Mouse (Mus musculus) T-helper 1 cell (primary cell): Measurements from ENCODE around the gene Hspa4.

ENCODE experiments used
- in situ Hi-C: fragments of 300-600 bp; cut with MboI, MseI; formaldehyde crosslinking; loops from one replicate; pipeline ENCODE4 v1.15.1; 2025; ENCODE audit warnings: high pct_unique_total_duplicates

Hspa4 gene

DNA sequence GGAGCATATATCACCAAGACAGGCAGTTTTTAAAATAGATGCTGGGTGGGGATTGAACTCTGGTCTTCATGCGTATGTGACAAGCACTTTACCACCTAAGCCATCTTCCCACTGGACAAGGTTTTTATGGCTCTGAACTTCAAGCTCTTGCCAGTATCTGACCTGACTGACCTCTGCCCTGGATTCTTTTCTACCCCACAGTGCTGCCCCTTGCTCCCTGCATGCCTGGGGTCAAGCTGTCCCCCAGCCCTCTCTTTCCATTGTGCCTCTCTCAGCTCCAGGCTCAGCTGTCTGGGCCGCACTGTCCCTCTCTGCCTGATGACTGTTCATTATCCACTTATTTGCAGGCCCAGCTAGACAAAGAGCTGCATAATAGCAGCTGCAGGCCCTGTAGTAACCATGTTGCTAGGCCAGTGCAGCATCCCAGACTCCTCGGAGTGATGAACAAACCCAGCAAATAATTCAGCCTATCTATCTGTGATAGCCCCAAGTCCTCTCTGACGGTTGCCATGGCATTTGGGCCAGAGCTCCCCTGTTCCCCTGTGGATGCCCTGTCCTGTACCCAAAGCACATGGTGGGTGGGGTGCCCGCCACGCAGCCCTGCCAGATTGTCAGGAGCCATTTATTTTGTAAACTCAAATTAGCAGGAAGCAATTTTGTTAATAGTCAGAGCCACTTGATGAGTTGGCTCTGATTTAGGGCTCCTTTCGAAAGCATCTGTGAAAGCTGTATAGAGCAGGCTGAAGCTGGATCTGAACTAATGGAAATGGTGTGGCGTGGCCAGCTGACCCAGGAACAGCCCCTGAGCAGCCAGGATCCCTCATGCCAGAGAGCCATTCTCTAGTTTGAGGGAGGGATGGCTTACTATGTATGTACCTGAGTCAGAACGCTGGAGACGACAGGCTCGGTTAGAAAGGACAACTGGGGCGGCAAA is 47.8 kb downstream of the Hspa4 start:
- in situ Hi-C loops: no loop called here

DNA sequence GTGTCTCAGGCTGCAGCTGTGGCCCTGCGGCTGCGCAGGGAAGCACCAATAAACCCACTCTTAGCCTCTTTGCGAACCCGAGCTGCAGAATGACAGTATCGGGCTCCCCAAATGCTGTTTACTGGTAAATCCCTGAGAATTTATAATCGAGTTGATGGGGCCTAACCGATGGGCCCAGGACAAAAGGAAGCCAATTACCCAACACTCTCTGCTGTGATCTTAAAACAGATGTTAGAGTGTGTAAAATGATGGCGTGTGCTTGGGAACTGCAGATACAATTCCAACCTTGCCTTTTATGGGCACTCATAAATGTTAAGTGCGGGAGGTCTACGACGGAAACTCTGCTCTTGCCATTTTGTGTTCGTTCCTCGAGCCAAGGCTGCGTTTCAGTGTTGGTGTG is 49.5 kb downstream of the Hspa4 start:
- in situ Hi-C loops: no loop called here

DNA sequence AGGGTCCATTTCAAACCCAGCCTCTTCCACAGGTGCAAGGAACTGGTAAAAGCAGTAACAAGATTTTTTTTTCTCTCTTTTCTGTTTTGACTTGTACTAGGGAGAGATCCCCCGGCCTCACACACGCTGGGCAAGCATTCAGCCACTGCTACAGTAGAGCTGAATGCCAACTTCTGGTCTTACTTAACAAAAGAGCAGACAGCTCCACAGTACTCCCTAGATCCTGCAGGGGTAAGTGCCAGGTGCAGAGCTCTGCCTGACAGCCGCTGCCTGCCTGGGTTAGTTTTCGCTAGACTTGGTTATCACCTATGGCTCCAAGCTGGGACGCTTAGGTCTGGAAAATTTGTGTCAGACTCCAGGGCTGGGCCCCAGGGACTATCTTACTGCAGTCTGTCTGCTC is 50.6 kb downstream of the Hspa4 start:
- in situ Hi-C loops: no loop called here

DNA sequence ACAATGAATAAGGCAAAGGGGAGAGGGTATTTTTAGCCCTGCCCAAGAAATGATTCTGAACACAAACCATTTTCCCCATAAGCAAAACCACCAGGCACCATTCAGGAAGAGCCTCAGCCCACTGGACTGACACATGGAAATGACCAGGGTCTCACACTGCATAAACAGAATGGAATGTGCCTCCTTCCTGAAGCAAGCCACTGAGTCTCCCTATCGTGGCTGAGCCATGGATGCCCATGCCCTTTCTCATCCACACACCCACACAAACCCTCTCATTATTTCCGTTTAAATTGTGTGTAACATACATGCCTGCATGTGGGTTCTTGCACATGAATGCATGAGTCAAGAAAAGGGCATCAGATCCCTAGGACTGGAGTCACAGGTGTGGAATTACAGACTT is 54.7 kb downstream of the Hspa4 start:
- in situ Hi-C loops: no loop called here

DNA sequence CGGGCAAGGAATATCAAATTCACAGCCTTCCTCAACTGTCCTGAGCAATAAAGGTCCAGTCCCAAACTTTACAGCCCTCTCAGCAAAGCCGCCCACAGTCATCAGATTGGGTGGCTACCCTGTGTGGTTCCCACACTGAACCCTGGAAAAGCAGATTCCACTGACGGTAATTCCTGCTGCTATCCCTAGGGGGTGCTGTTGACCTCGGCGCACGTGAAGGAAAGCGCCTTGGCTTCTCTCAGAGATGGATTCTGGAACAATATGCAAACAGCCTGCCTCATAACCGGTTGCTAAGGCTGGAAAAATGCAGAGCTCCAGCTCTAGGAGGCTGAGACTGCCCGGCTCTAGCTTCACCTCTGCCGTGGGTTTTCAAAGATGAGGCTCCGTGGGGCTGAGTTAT is 57.1 kb downstream of the Hspa4 start:
- in situ Hi-C loops: no loop called here

DNA sequence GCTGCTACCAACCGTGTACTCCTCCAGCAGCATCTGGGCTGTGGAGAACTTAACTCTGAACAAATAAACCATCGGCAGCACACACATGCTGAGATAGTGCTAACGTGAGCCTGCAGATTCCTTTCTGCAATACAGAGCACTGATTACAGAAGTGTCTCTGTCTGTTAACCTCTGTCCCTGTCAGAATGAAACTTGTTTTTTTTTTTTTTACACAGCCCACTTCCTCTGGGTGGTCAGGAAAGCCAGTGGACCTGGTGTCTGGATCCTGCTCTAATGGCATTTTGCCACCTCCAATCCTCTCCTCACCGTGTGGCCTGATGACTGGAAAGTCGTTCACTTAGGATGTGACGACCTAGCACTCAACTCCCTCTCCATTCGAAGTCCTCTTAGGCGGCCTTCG is 66.7 kb downstream of the Hspa4 start:
- in situ Hi-C loops: no loop called here

DNA sequence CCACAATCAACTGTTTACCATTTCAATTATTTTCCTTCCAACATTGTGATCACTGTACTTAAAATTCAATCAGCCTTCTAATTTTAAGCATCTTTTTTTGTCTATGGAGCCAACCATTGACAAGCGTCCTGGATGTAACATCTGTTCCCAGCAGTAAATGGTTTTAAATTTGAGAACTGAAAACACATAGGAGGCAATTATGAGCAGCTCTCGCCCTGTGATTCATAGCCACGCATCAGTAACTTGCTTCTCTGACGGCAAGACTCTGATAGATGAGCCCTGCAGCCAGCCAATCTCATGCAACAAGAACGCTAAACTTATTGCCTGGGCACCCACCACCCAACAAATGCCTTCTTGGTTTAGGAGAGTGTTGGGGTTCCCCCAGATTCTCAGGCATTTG is 68.4 kb downstream of the Hspa4 start:
- in situ Hi-C loops: no loop called here

DNA sequence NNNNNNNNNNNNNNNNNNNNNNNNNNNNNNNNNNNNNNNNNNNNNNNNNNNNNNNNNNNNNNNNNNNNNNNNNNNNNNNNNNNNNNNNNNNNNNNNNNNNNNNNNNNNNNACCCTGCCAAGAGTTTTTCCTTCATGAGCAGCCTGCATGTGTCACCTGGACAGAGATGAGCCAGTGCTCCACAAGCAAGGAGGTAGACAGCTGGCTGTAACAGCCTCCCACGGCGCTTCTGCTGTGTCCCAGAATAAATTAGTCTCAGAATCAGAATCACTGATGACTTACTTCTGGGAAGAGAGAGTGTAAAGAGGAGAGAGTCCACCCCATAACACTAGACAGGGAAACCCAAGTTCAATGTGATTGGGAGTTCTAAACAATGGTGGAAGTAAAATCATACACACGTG is 71.2 kb downstream of the Hspa4 start:
- in situ Hi-C loops: no loop called here

DNA sequence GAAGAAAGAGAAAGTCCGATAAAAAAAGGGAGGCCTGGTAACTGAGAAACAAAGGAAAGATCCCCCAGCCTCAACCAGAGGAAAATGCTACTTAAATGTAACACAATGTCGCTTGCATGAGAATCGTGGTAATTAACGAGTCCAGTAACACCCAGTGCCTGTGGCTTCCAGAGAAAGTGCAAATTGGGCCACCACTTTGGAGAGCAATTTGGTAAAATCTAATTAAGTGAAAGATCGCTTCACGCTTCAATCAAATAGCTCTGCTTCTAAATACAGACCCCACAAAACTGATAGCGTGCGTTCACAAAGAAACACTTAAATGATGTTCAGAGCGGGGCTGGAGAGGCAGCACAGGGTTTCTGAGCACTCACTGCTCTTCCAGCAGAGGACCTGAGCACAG is 89.4 kb downstream of the Hspa4 start:
- in situ Hi-C loops: no loop called here
